Mouse (Mus musculus) MEL (cell line): ENCODE measurements around the gene Gm11992. TPM values are rescaled to one million over a fixed set of nuclear protein-coding genes. Genes with fewer than 3 reads are reported as not detected.

Source experiments
- DNase-seq: peaks from one replicate; pipeline ENCODE4 v3.0.0; 2011; ENCODE audit warnings: low read depth, low spot score
- H3K27ac ChIP-seq: 2 replicates; pipeline ENCODE4 v1.5.1; 2012; ENCODE audit warnings: low read depth, mild to moderate bottlenecking, control low read depth, low read length, moderate library complexity; ENCODE audit not compliant: control insufficient read depth
- H3K27me3 ChIP-seq, 2 experiments: fragments of 150-350 bp in 1 of 2; sonication (generic) in 1 of 2; 2 replicates each; pipeline ENCODE4 v1.6.1; 2012; ENCODE audit warnings: low read length in 2 of 2, mild to moderate bottlenecking in 2 of 2, improper control_type of control experiment in 1 of 2, moderate library complexity in 1 of 2; ENCODE audit not compliant: insufficient read depth in 2 of 2, control insufficient read depth in 1 of 2
- H3K36me3 ChIP-seq, 2 experiments: 2 replicates each; pipeline ENCODE4 v1.6.1; 2012 to 2014; ENCODE audit warnings: low read length in 2 of 2, improper control_type of control experiment in 1 of 2, inconsistent platforms in 1 of 2, mild to moderate bottlenecking in 1 of 2; ENCODE audit not compliant: insufficient read depth in 2 of 2, control insufficient read depth in 1 of 2
- H3K4me1 ChIP-seq, 2 experiments: fragments of 150-350 bp in 1 of 2; sonication (generic) in 1 of 2; 2 replicates each; pipeline ENCODE4 v1.6.1; 2012; ENCODE audit warnings: low read length in 2 of 2, improper control_type of control experiment in 1 of 2, mild to moderate bottlenecking in 1 of 2; ENCODE audit not compliant: insufficient read depth in 2 of 2, control insufficient read depth in 1 of 2
- H3K4me3 ChIP-seq, 2 experiments: fragments of 150-350 bp in 1 of 2; sonication (generic) in 1 of 2; 2 replicates each; pipeline ENCODE4 v1.5.1; 2012; ENCODE audit warnings: low read depth in 2 of 2, low read length in 2 of 2, mild to moderate bottlenecking in 2 of 2, moderate library complexity in 2 of 2, control low read depth in 1 of 2, improper control_type of control experiment in 1 of 2; ENCODE audit not compliant: control insufficient read depth in 1 of 2, insufficient read depth in 1 of 2
- H3K79me2 ChIP-seq: 2 replicates; pipeline ENCODE4 v1.6.1; 2012; ENCODE audit warnings: mild to moderate bottlenecking, low read length, moderate library complexity; ENCODE audit not compliant: control insufficient read depth, poor library complexity, insufficient read depth
- H3K9ac ChIP-seq: 2 replicates; pipeline ENCODE4 v1.6.1; 2012; ENCODE audit warnings: low read depth, mild to moderate bottlenecking, control low read depth, low read length, moderate library complexity; ENCODE audit not compliant: control insufficient read depth, poor library complexity, severe bottlenecking
- H3K9me3 ChIP-seq: fragments of 150-350 bp; sonication (generic); replicated peaks from 2 replicates; pipeline ENCODE4 v1.6.1; 2012; ENCODE audit warnings: mild to moderate bottlenecking, low read length, improper control_type of control experiment, moderate library complexity; ENCODE audit not compliant: insufficient read depth
- BHLHE40 ChIP-seq: IDR thresholded peaks from 2 replicates; pipeline ENCODE4 v1.6.1; 2012; ENCODE audit warnings: low read depth, mild to moderate bottlenecking, inconsistent platforms, low read length, improper control_type of control experiment, borderline replicate concordance
- CHD1 ChIP-seq: IDR thresholded peaks from 2 replicates; pipeline ENCODE4 v1.6.1; 2012; ENCODE audit warnings: low read depth, mild to moderate bottlenecking, inconsistent platforms, low read length, improper control_type of control experiment
- CHD2 ChIP-seq: IDR thresholded peaks from 2 replicates; pipeline ENCODE4 v1.6.1; 2011; ENCODE audit warnings: low read length, improper control_type of control experiment
- E2F4 ChIP-seq: IDR thresholded peaks from 2 replicates; pipeline ENCODE4 v1.6.1; 2011; ENCODE audit warnings: low read depth, low read length, improper control_type of control experiment, borderline replicate concordance
- EP300 ChIP-seq, 2 experiments: IDR thresholded peaks; 2 replicates each; pipeline ENCODE4 v1.6.1; 2011; ENCODE audit warnings: improper control_type of control experiment in 2 of 2, low read length in 2 of 2, low read depth in 1 of 2, mild to moderate bottlenecking in 1 of 2
- ETS1 ChIP-seq: IDR thresholded peaks from 2 replicates; pipeline ENCODE4 v1.6.1; 2012; ENCODE audit warnings: low read depth, mild to moderate bottlenecking, inconsistent platforms, low read length, improper control_type of control experiment, moderate library complexity
- GABPA ChIP-seq: IDR thresholded peaks from 2 replicates; pipeline ENCODE4 v1.6.1; 2012; ENCODE audit warnings: low read depth, mild to moderate bottlenecking, inconsistent platforms, low read length, improper control_type of control experiment, moderate library complexity
- GATA1 ChIP-seq: IDR thresholded peaks from 2 replicates; pipeline ENCODE4 v1.6.1; 2011; ENCODE audit warnings: low read depth, low read length, improper control_type of control experiment
- HCFC1 ChIP-seq: IDR thresholded peaks from 2 replicates; pipeline ENCODE4 v1.6.1; 2012; ENCODE audit warnings: low read depth, mild to moderate bottlenecking, inconsistent platforms, low read length, improper control_type of control experiment, moderate library complexity
- JUND ChIP-seq: IDR thresholded peaks from 2 replicates; pipeline ENCODE4 v1.6.1; 2011; ENCODE audit warnings: low read depth, mild to moderate bottlenecking, improper control_type of control experiment, low read length
- KAT2A ChIP-seq: conservative IDR thresholded peaks from 2 replicates; pipeline ENCODE4 v1.6.1; 2012; ENCODE audit warnings: low read depth, low read length, improper control_type of control experiment, inconsistent platforms
- MAFK ChIP-seq: IDR thresholded peaks from 2 replicates; pipeline ENCODE4 v1.6.1; 2011; ENCODE audit warnings: low read depth, mild to moderate bottlenecking, low read length, improper control_type of control experiment, borderline replicate concordance
- MAX ChIP-seq: IDR thresholded peaks from 2 replicates; pipeline ENCODE4 v1.6.1; 2011; ENCODE audit warnings: low read length, improper control_type of control experiment
- MAZ ChIP-seq: IDR thresholded peaks from 2 replicates; pipeline ENCODE4 v1.6.1; 2012; ENCODE audit warnings: low read depth, mild to moderate bottlenecking, inconsistent platforms, low read length, improper control_type of control experiment
- MEF2A ChIP-seq: IDR thresholded peaks from 2 replicates; pipeline ENCODE4 v1.6.1; 2014; ENCODE audit warnings: low read depth, mild to moderate bottlenecking, inconsistent platforms, low read length, improper control_type of control experiment; ENCODE audit not compliant: poor library complexity, insufficient replicate concordance, severe bottlenecking; ENCODE audit errors: extremely low read depth
- MXI1 ChIP-seq: IDR thresholded peaks from 2 replicates; pipeline ENCODE4 v1.6.1; 2011; ENCODE audit warnings: mild to moderate bottlenecking, low read depth, low read length, improper control_type of control experiment
- MYB ChIP-seq: IDR thresholded peaks from 2 replicates; pipeline ENCODE4 v1.6.1; 2011; ENCODE audit warnings: mild to moderate bottlenecking, low read depth, low read length, improper control_type of control experiment
- NELFE ChIP-seq: IDR thresholded peaks from 2 replicates; pipeline ENCODE4 v1.6.1; 2011; ENCODE audit warnings: low read depth, low read length, improper control_type of control experiment
- NRF1 ChIP-seq: IDR thresholded peaks from 2 replicates; pipeline ENCODE4 v1.6.1; 2014; ENCODE audit warnings: low read depth, mild to moderate bottlenecking, inconsistent platforms, low read length, improper control_type of control experiment, moderate library complexity; ENCODE audit not compliant: poor library complexity, insufficient read depth, severe bottlenecking
- POLR2A ChIP-seq, 2 experiments: IDR thresholded peaks; 2 replicates each; pipeline ENCODE4 v1.6.1; 2011 to 2012; ENCODE audit warnings: low read length in 2 of 2, mild to moderate bottlenecking in 2 of 2, control low read depth in 1 of 2, improper control_type of control experiment in 1 of 2, low read depth in 1 of 2, moderate library complexity in 1 of 2; ENCODE audit not compliant: control insufficient read depth in 1 of 2, insufficient read depth in 1 of 2, poor library complexity in 1 of 2
- POLR2AphosphoS2 ChIP-seq: IDR thresholded peaks from 2 replicates; pipeline ENCODE4 v1.6.1; 2011; ENCODE audit warnings: low read length, improper control_type of control experiment
- RAD21 ChIP-seq: IDR thresholded peaks from 2 replicates; pipeline ENCODE4 v1.6.1; 2011; ENCODE audit warnings: mild to moderate bottlenecking, low read depth, low read length, improper control_type of control experiment
- RCOR1 ChIP-seq: IDR thresholded peaks from 2 replicates; pipeline ENCODE4 v1.6.1; 2012; ENCODE audit warnings: low read depth, mild to moderate bottlenecking, inconsistent platforms, low read length, improper control_type of control experiment
- SIN3A ChIP-seq: IDR thresholded peaks from 2 replicates; pipeline ENCODE4 v1.6.1; 2012; ENCODE audit warnings: low read length, improper control_type of control experiment, inconsistent platforms
- TAL1 ChIP-seq: IDR thresholded peaks from 2 replicates; pipeline ENCODE4 v1.6.1; 2012; ENCODE audit warnings: mild to moderate bottlenecking, inconsistent platforms, low read length, moderate library complexity, mixed read lengths
- TBP ChIP-seq: IDR thresholded peaks from 2 replicates; pipeline ENCODE4 v1.8.0; 2011; ENCODE audit warnings: low read depth, low read length, improper control_type of control experiment
- TCF12 ChIP-seq: IDR thresholded peaks from 2 replicates; pipeline ENCODE4 v1.6.1; 2014; ENCODE audit warnings: low read depth, mild to moderate bottlenecking, inconsistent platforms, low read length, improper control_type of control experiment, moderate library complexity
- UBTF ChIP-seq: IDR thresholded peaks from 2 replicates; pipeline ENCODE4 v1.6.1; 2012; ENCODE audit warnings: low read depth, mild to moderate bottlenecking, inconsistent platforms, low read length, improper control_type of control experiment, moderate library complexity, borderline replicate concordance; ENCODE audit not compliant: insufficient read depth
- USF1 ChIP-seq: IDR thresholded peaks from 2 replicates; pipeline ENCODE4 v1.6.1; 2014; ENCODE audit warnings: low read depth, mild to moderate bottlenecking, inconsistent platforms, low read length, improper control_type of control experiment, moderate library complexity
- USF2 ChIP-seq, 2 experiments: IDR thresholded peaks; 2 replicates each; pipeline ENCODE4 v1.6.1; 2011 to 2012; ENCODE audit warnings: improper control_type of control experiment in 2 of 2, low read length in 2 of 2, borderline replicate concordance in 1 of 2, inconsistent platforms in 1 of 2, low read depth in 1 of 2, mild to moderate bottlenecking in 1 of 2; ENCODE audit not compliant: insufficient read depth in 1 of 2
- ZC3H11A ChIP-seq: IDR thresholded peaks from 2 replicates; pipeline ENCODE4 v1.6.1; 2012; ENCODE audit warnings: low read depth, mild to moderate bottlenecking, inconsistent platforms, low read length, improper control_type of control experiment
- polyA plus RNA-seq, 2 experiments: library from polyadenylated mRNA; stranded (reverse) in 1 of 2; unstranded in 1 of 2; fragments of >175 nt in 1 of 2; fragments of >200 nt in 1 of 2; gene quantifications; 2 replicates each; pipeline versions ENCODE4 v1.2.1 to v1.2.4; 2012; ENCODE audit warnings: low replicate concordance in 2 of 2, low read depth in 1 of 2; ENCODE audit not compliant: insufficient read length in 2 of 2, insufficient read depth in 1 of 2, missing spikeins in 1 of 2
- total RNA-seq: library from RNA; depleted of rRNA; stranded (reverse); fragments of 300-350 nt; gene quantifications from 2 replicates; pipeline ENCODE4 v1.2.3, GENCODE M21; 2012

Gene Gm11992
- total and polyA plus RNA-seq, 3 experiments: not detected

- Histone ChIP-seq H3K79me2 (no peaks in the 10 kb centered on the region), H3K9ac (no peak overlapping the region), H3K4me3 (no peak overlapping the region)
- no peak for DNase-seq
- TF ChIP-seq CHD1 (no peak), CHD2 (no peak), ETS1 (no peak), MEF2A (no peak), POLR2AphosphoS2 (no peak), NELFE (no peak), USF1 (no peak), MAZ (no peak), GABPA (no peak)
- TF ChIP-seq, all 39 proteins: peak for 0
- H3K36me3 ChIP-seq: no peaks in the 10 kb centered on the region
- H3K4me1 ChIP-seq: no peaks in the 10 kb centered on the region
- no peak overlapping the region for H3K27ac ChIP-seq
- H3K9me3 ChIP-seq: no peaks in the 10 kb centered on the region
- no peaks in the 10 kb centered on the region; a peak in 1 of 4 replicates for H3K27me3 ChIP-seq
These were observed 28.1 kb downstream of the Gm11992 start for GRCm38 (mm10) chr11:9076444-9076843.

- DNase-seq: peak; percentile 86
- H3K4me1 ChIP-seq: peaks cover 18 to 34% of the 10 kb centered on the region in 2 experiments
- H3K79me2 ChIP-seq: no peaks in the 10 kb centered on the region
- H3K4me3 ChIP-seq: peak overlapping the region in 1 of 2 experiments; percentile 48; a peak in 2 of 4 replicates
- peaks cover 0 to 37% of the 10 kb centered on the region in 2 experiments; a peak in 2 of 4 replicates for H3K36me3 ChIP-seq
- H3K9ac ChIP-seq: no peak overlapping the region
- H3K27ac ChIP-seq: peak overlapping the region; percentile 62
- H3K27me3 ChIP-seq: no peaks in the 10 kb centered on the region
- no peaks in the 10 kb centered on the region for H3K9me3 ChIP-seq
- TF ChIP-seq USF2 (IDR thresholded peaks at IDR 0.05; ENCODE audit: borderline replicate concordance in 1 of 2, insufficient read depth in 1 of 2, low read depth in 1 of 2, low read length in 2 of 2): no peak
- TF ChIP-seq BHLHE40: peak; percentile 61; the same call in 1 of the 2 replicates
- no peak for TF ChIP-seq NELFE
- no peak for TF ChIP-seq RAD21
- no peak for TF ChIP-seq KAT2A
- peak; percentile 92 to 93 for TF ChIP-seq EP300 (IDR thresholded peaks at IDR 0.05; ENCODE audit: low read depth in 1 of 2, low read length in 2 of 2)
- TF ChIP-seq CHD2: peak; percentile 12; the same call in 1 of the 2 replicates
- TF ChIP-seq POLR2AphosphoS2: no peak
- TF ChIP-seq UBTF: no peak
- no peak for TF ChIP-seq JUND
- TF ChIP-seq SIN3A: peak; percentile 57
- TF ChIP-seq MYB: no peak
- TF ChIP-seq MXI1: no peak
- peak; percentile 96 for TF ChIP-seq TAL1
- TF ChIP-seq TCF12: peak; percentile 95
- TF ChIP-seq GATA1: peak; percentile 94
- no peak for TF ChIP-seq TBP
- no peak for TF ChIP-seq ZC3H11A
- no peak for TF ChIP-seq MEF2A
- no peak for TF ChIP-seq POLR2A (IDR thresholded peaks at IDR 0.05; ENCODE audit: control insufficient read depth in 1 of 2, insufficient read depth in 1 of 2, low read depth in 1 of 2, low read length in 2 of 2, poor library complexity in 1 of 2)
- TF ChIP-seq MAFK: no peak
- TF ChIP-seq MAX: peak; percentile 17; the same call in 1 of the 2 replicates
- TF ChIP-seq E2F4: no peak
- no peak for TF ChIP-seq CHD1
- no peak for TF ChIP-seq MAZ
- peak; percentile 87 for TF ChIP-seq USF1
- TF ChIP-seq HCFC1: 0 out of 2 replicates have a peak, but pooled peaks have one; percentile 16
- peak; percentile 64; the same call in 1 of the 2 replicates for TF ChIP-seq RCOR1
- TF ChIP-seq NRF1: no peak
These were observed 64.8 kb downstream of the Gm11992 start for GRCm38 (mm10) chr11:9113189-9113588.
